Mouse (Mus musculus): ENCODE data around the gene Adh7.

DNA sequence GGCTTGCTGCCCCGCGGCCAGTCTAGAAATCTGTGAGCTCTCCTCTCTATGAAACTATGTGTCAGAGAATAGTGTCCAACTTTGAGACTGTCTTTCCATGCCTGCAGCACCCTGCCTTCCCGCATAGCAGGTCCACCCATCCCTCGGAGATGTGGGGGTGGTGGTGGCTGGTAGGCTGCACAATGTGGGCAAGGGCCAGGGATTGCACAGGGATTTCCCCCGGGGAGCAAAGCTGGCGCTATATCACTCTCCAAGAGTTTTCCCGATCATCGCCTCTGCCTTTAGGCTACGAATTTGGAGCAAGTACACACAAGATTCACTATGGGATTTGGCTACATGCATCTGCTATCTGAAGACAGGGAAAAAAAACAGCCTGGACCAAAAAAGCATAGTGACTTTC is 20.0 kb upstream of the Adh7 start:
- TF ChIP-seq CTCF (IDR thresholded peaks at IDR 0.05; ENCODE audit: control insufficient read depth, insufficient read depth, low read length), result no peak
- no peak for TF ChIP-seq POLR2A (IDR thresholded peaks at IDR 0.05; ENCODE audit: borderline replicate concordance, control insufficient read depth, low read depth, low read length)

Data from bone marrow, adult 2 months (tissue).